Mouse (Mus musculus) neutrophil, adult 5-6 weeks (primary cell): Measurements from ENCODE around the gene Slc39a3. TPM values are rescaled to one million over a fixed set of nuclear protein-coding genes. Genes with fewer than 3 reads are reported as not detected.
"Not testable (repeated sequence)": the region's sequence is repeated elsewhere in the genome, so short reads cannot be mapped to it uniquely, and the experiment has no call there.

Source experiments
- ATAC-seq: fragments of 151-379, 151-347 bp; 2 replicates; pipeline ENCODE4 v1.8.0; 2017; ENCODE audit warnings: mild to moderate bottlenecking, moderate TSS enrichment; ENCODE audit not compliant: insufficient number of reproducible peaks, poor library complexity, low FRiP score, severe bottlenecking; ENCODE audit errors: extremely low read depth
- total RNA-seq: library from RNA; stranded (forward); fragments of 200-1000 nt; gene quantifications from 2 replicates; pipeline ENCODE4 v1.2.3, GENCODE M21; 2017

Gene Slc39a3
- total RNA-seq, 1 experiment from 2014 or later = 8.6 TPM

DNA sequence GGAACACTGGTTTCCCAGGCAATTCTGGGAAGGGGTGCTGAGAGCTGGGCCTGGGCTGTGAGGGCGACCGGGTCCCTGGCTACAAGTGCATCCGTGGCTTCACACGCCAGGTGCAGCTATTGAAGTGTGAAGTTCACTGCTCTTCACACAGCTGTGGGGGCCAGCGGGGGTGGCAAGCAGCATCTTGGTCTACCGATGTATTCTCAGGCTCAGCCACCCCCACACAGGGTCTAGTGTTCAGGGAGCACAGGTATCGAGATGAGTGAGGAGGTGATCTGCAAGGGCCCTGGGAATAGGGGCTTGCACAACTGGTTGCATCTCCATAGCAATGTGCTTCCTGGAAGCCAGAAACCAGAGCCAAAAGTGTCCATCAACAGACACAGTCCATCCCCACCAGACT is 46.8 kb downstream of the Slc39a3 start:
- ATAC-seq = no peak

- ATAC-seq = not testable (repeated sequence)
Measured at GRCm38 (mm10) chr10:80989854-80990253, 47.4 kb downstream of the Slc39a3 start.

DNA sequence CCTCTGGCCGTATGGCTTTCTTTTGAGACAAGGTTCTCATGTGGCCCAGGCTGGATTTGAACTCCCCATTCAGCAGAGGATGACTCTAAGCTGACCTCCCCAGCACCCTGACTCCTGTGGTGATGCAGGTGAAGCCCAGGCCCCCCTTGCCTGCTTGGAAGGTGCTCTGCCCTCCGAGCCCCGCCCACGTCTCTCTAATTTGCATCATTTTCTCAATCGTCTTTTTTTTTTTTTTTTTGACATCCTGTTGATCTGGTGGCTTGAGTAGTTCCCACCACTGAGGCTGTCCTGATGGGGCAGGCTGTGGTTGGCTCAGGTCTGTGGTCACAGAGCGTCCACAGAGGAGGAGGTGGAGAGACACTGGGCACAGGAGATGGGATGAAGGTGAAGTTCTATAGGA is 47.8 kb downstream of the Slc39a3 start:
- peak; percentile 34; the same call in 1 of the 2 replicates for ATAC-seq

DNA sequence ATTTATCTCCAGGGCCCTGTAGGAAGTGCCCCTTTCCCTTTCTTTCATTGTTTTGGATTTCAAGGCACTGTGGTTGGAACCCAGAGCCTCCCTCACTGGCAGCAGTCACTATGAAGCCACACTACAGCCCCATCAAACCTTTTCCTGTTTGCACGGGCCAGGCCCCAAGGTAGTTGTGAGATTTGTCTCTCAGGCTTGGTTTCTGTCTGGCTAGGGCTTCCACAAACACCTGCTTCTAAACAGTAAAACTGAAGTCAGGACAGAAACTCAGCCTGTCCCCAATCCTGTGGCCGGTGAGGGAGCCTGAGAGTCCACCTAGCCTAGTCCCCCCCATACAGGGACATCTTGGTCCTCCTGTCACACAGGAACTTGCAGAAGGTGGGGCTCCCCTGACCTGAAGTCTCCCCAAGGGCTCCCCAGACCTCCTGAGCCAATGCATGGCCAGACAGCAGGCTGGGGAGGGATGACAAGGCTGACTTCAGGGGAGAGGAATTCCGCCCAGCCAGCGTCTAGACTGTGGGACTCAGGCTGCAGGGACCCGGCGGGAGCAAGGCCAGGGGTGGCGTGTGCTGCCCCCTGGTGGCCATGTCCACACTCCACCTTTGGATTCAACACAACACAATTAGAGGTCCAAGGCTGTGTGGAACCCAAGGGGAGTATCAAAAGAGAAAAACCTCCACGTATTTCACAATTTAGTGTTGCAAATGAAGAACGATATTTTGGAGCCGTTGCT is 49.4 kb downstream of the Slc39a3 start:
- peak; percentile 64 for ATAC-seq

DNA sequence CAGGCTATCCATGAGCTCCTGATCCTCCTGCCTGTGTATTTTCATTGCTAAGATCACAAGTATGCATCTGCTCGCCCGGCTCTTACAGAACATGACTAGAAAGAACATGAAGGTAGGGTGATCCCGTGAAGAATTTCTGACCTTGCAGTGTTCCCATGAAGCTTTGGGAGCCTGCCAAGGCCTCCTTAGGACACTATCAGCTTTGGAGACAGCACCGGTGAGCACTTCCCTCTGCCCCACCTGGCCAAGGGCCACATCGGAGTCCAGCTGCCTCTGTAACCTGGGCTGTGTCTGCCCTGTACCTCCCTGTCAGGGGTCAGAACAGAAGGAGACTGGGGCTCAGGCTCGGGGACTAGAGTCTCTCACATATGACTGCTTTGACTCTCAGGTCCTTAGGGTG is 50.5 kb downstream of the Slc39a3 start:
- ATAC-seq = no peak

DNA sequence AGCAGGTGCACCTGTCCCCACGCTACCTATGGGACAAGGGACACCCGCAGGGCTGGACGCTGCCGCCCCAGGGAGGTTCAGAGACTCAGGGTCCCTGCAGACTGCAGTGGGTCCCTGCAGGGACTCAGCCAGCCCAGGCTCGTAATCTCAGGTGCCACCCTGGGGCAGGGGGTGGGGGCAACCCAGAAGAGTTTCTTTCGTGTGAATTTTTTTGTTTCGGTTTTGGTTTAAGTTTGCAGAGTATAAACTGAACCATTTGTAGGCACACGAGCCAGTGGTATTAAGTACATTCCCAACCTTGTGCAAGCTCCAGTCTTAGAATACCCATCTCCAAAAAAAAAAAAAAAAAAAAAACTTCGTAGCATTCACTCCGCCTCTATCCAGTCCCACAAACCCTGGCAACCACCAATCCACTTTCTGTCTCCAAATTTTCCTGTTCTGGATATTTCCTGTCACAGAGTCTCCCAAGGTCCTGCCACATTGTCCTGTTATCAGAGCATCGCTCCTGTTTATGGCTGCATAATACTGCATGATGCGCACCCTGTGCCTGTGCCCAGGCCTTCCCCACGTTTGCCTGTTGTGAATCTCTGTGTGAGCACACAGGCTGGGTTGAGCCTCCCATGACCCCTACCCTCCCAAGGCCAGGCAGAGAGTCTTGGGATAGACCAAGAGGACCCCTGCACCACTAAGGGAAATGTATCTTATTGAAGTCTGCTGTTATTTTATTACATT is 51.1 kb downstream of the Slc39a3 start:
- ATAC-seq = no peak

- no peak for ATAC-seq
Measured at GRCm38 (mm10) chr10:80985241-80985969, 51.8 kb downstream of the Slc39a3 start.

DNA sequence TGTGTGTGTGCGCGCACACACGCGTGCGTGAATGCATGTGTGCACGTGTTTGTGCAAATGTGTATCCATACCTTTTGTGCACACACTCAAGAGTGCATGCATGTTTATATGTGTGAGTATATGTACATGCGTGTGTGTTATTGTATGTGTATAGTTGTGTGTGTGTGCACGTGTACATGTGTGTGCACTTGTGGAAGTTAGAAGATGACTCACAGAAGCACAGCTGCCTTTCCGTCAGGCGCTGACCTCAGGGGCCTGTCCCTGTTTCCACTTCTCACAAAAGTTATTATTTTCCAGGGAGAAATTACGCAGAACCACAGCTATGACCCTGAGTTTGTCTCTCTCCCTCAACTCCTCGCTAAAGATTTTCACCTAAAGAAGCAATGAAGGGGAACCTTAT is 53.0 kb downstream of the Slc39a3 start:
- no peak for ATAC-seq

- ATAC-seq = no peak
Measured at GRCm38 (mm10) chr10:80982381-80982780, 54.8 kb downstream of the Slc39a3 start.

DNA sequence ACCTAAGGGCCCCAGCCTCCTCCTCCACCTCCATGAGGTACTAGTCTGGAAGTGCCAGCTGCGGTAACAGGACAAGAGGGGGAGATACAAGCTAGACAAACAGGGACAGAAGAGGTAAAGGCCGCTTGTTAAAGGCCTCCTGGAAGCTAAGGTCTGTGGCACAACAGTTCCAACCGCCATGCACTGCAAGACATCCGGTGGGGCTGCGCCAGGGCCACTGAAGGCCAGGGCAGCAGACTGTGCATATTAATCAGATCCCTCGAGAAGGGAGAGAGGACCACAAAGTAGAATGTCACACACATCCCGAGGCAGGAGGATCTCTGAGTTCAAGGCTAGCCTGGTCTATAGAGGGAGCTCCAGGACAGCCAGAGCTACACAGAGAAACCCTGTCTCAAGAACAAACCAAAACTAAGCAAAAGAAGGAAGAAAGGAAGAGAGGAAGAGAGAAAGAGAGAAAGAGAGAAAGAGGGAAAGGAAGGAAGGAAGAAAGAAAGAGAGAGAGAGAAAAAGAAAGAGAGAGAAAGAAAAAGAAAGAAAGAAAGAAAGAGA is 55.6 kb downstream of the Slc39a3 start:
- ATAC-seq = no peak

Other genes starting within 250 kb of the Slc39a3 start
- 15.5 and 20.4 TPM in 2 replicates for gene Sf3a2, start 239.2 kb downstream of the Slc39a3 start, total RNA-seq
- gene Plekhj1, start 238.8 kb downstream of the Slc39a3 start, total RNA-seq = 50.4 and 52.8 TPM in 2 replicates
- gene Amh, start 232.2 kb downstream of the Slc39a3 start, total RNA-seq = 0.81 TPM in 1 of 2 replicates, not detected in the other
- gene Jsrp1, start 223.9 kb downstream of the Slc39a3 start, total RNA-seq = not detected in 2 replicates
- 227 and 271 TPM in 2 replicates for gene Oaz1, start 210.8 kb downstream of the Slc39a3 start, total RNA-seq
- not detected in 2 replicates for gene Lingo3, start 193.4 kb downstream of the Slc39a3 start, total RNA-seq
- 50.7 and 60.8 TPM in 2 replicates for gene Lsm7, start 182.2 kb downstream of the Slc39a3 start, total RNA-seq
- 13.3 and 20.7 TPM in 2 replicates for gene Sppl2b, start 182.2 kb downstream of the Slc39a3 start, total RNA-seq
- gene Tmprss9, start 165.6 kb downstream of the Slc39a3 start, total RNA-seq = not detected in 2 replicates
- gene Timm13, start 136.5 kb downstream of the Slc39a3 start, total RNA-seq = 15.1 and 23.1 TPM in 2 replicates
- gene Lmnb2, start 119.2 kb downstream of the Slc39a3 start, total RNA-seq = 8.0 and 11.8 TPM in 2 replicates
- 59.9 and 63.2 TPM in 2 replicates for gene Gadd45b, start 107.4 kb downstream of the Slc39a3 start, total RNA-seq
- not detected in 2 replicates for gene Gng7, start 22.5 kb downstream of the Slc39a3 start, total RNA-seq
- gene Diras1, start 11.8 kb downstream of the Slc39a3 start, total RNA-seq = not detected in 2 replicates
- 59.2 and 64.5 TPM in 2 replicates for gene Sgta, start 22.8 kb upstream of the Slc39a3 start, total RNA-seq
- 1.5 and 4.5 TPM in 2 replicates for gene Thop1, start 32.6 kb upstream of the Slc39a3 start, total RNA-seq
- 0.23 TPM in 1 of 2 replicates, not detected in the other for gene Creb3l3, start 61.4 kb upstream of the Slc39a3 start, total RNA-seq
- gene Map2k2, start 68.5 kb upstream of the Slc39a3 start, total RNA-seq = 91.5 and 96.6 TPM in 2 replicates
- gene Zbtb7a, start 97.8 kb upstream of the Slc39a3 start, total RNA-seq = 28.7 and 31.1 TPM in 2 replicates
- 34.5 and 40.5 TPM in 2 replicates for gene Pias4, start 130.5 kb upstream of the Slc39a3 start, total RNA-seq
- 1,126 and 1,171 TPM in 2 replicates for gene Eef2, start 139.2 kb upstream of the Slc39a3 start, total RNA-seq
- 47.3 and 52.0 TPM in 2 replicates for gene Dapk3, start 145.6 kb upstream of the Slc39a3 start, total RNA-seq
- not detected in 2 replicates for gene 4930442H23Rik, start 146.4 kb upstream of the Slc39a3 start, total RNA-seq
- gene Nmrk2, start 164.6 kb upstream of the Slc39a3 start, total RNA-seq = not detected in 2 replicates
- gene Atcay, start 193.4 kb upstream of the Slc39a3 start, total RNA-seq = not detected in 2 replicates
- gene Zfr2, start 195.7 kb upstream of the Slc39a3 start, total RNA-seq = 1.5 and 1.6 TPM in 2 replicates
- gene Matk, start 215.5 kb upstream of the Slc39a3 start, total RNA-seq = 9.1 and 12.3 TPM in 2 replicates
- gene Mrpl54, start 229.5 kb upstream of the Slc39a3 start, total RNA-seq = 52.4 and 76.6 TPM in 2 replicates
- gene Apba3, start 229.5 kb upstream of the Slc39a3 start, total RNA-seq = 16.6 and 24.0 TPM in 2 replicates